8 mouse cellular contexts compared by ENCODE assay signal in the genomic region with DNA sequence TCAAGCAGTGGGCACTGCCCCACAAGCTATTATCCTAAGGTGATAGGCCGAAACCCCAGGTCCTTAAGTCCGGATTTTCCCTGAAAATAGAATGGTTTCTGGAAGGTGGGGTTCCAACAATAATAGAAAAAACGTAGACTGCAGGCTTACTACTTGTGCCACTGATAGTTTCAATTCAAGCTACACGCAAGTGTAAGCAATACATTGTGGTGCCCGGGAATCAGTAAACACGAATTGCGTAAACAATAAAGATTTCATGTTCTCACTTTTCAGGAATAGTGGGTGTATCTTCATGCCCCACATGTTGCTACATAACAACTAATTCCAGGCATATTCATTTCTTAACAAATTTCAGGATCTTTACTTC. TPM values are rescaled to one million over a fixed set of nuclear protein-coding genes. Genes with fewer than 3 reads are reported as not detected.
DNase-seq lines count a peak whose midpoint lies in the region; ATAC-seq and TF ChIP-seq lines count a peak whose summit lies in the region.

No protein-coding gene starts in this region.

- no peak for TF ChIP-seq RAD21 in MEL (IDR thresholded peaks at IDR 0.05; ENCODE audit: low read depth, low read length)

- no peaks in the 10 kb centered on the region for H3K9me3 ChIP-seq in heart, embryonic 16.5 days (replicated peaks; ENCODE audit: control insufficient read depth, low read length)
- no peaks in the 10 kb centered on the region for H3K9me3 ChIP-seq in MEL (replicated peaks; ENCODE audit: insufficient read depth, low read length)
- H3K9me3 ChIP-seq in hindbrain, embryonic 10.5 days, result no peaks in the 10 kb centered on the region
- H3K9me3 ChIP-seq in midbrain, embryonic 10.5 days (replicated peaks), result no peaks in the 10 kb centered on the region

- WGBS in heart, embryonic 16.5 days, result 26% methylated on average over 7 of the region's 7 CpGs
- WGBS in hindbrain, embryonic 10.5 days, result 36% methylated on average over 7 of the region's 7 CpGs
- 30% methylated on average over 7 of the region's 7 CpGs for WGBS in midbrain, embryonic 10.5 days

- no peak for TF ChIP-seq CTCF in MEL (IDR thresholded peaks at IDR 0.05 in 2 of 3, conservative IDR thresholded peaks at IDR 0.05 in 1 of 3; ENCODE audit: control insufficient read depth in 1 of 3, insufficient read depth in 1 of 3, low read depth in 2 of 3, low read length in 3 of 3, poor library complexity in 1 of 3, severe bottlenecking in 1 of 3)

- peaks cover 8% of the 10 kb centered on the region for H3K79me2 ChIP-seq in MEL (ENCODE audit: control insufficient read depth, insufficient read depth, low read length, poor library complexity)

- no peak for TF ChIP-seq POLR2A in MEL (IDR thresholded peaks at IDR 0.05; ENCODE audit: control insufficient read depth in 1 of 2, insufficient read depth in 1 of 2, low read depth in 1 of 2, low read length in 2 of 2, poor library complexity in 1 of 2)

- H3K4me2 ChIP-seq in heart, embryonic 16.5 days (ENCODE audit: low read depth, low read length), result peak overlapping the region; percentile 67

- H3K9ac ChIP-seq in heart, embryonic 16.5 days (ENCODE audit: low read length), result peak overlapping the region; percentile 66
- peak overlapping the region; percentile 41 for H3K9ac ChIP-seq in MEL (ENCODE audit: control insufficient read depth, low read depth, low read length, poor library complexity, severe bottlenecking)

- H3K4me1 ChIP-seq in heart, embryonic 16.5 days (ENCODE audit: control insufficient read depth, insufficient read depth, low read length), result no peaks in the 10 kb centered on the region; the same call in 1 of the 2 replicates
- H3K4me1 ChIP-seq in MEL (ENCODE audit: control insufficient read depth in 1 of 2, insufficient read depth in 2 of 2, low read length in 2 of 2), result peaks cover 0 to 3% of the 10 kb centered on the region in 2 experiments; a peak in 1 of 4 replicates
- H3K4me1 ChIP-seq in hindbrain, embryonic 10.5 days (replicated peaks), result 0 out of 2 replicates have a peak, but pooled peaks cover 6% of the 10 kb centered on the region
- peaks cover 6% of the 10 kb centered on the region for H3K4me1 ChIP-seq in midbrain, embryonic 10.5 days

- H3K4me3 ChIP-seq in heart, embryonic 16.5 days (ENCODE audit: low read length), result peak overlapping the region; percentile 70
- peak overlapping the region; percentile 36 to 70 for H3K4me3 ChIP-seq in MEL (ENCODE audit: control insufficient read depth in 1 of 2, insufficient read depth in 1 of 2, low read depth in 2 of 2, low read length in 2 of 2)
- H3K4me3 ChIP-seq in hindbrain, embryonic 10.5 days, result peak overlapping the region; percentile 68
- H3K4me3 ChIP-seq in midbrain, embryonic 10.5 days, result peak overlapping the region; percentile 66

- DNase-seq in heart, postnatal 4 days, result no peak
- DNase-seq in MEL (ENCODE audit: low read depth, low spot score), result no peak
- no peak for DNase-seq in hindbrain, embryonic 10.5 days (ENCODE audit: low spot score)
- no peak for DNase-seq in midbrain, embryonic 10.5 days (ENCODE audit: low spot score)
- DNase-seq in embryo, embryonic 10 days (ENCODE audit: low spot score), result no peak
- no peak for DNase-seq in frontal cortex, postnatal 36 days (ENCODE audit: low spot score in 2 of 2)
- no peak for DNase-seq in adrenal gland, postnatal 4 days (ENCODE audit: low spot score in 2 of 2)

- no peaks in the 10 kb centered on the region for H3K27me3 ChIP-seq in heart, embryonic 16.5 days (ENCODE audit: control insufficient read depth, insufficient read depth, low read length)
- H3K27me3 ChIP-seq in MEL (ENCODE audit: control insufficient read depth in 1 of 2, insufficient read depth in 2 of 2, low read length in 2 of 2), result no peaks in the 10 kb centered on the region
- peaks cover 12% of the 10 kb centered on the region for H3K27me3 ChIP-seq in hindbrain, embryonic 10.5 days (ENCODE audit: insufficient read depth, poor library complexity, severe bottlenecking)
- H3K27me3 ChIP-seq in midbrain, embryonic 10.5 days (ENCODE audit: low read depth, poor library complexity, severe bottlenecking), result peaks cover 76% of the 10 kb centered on the region

- H3K36me3 ChIP-seq in heart, embryonic 16.5 days (ENCODE audit: control insufficient read depth, insufficient read depth), result no peaks in the 10 kb centered on the region
- peaks cover 0 to 9% of the 10 kb centered on the region in 2 experiments; a peak in 2 of 4 replicates for H3K36me3 ChIP-seq in MEL (ENCODE audit: control insufficient read depth in 1 of 2, insufficient read depth in 2 of 2, low read length in 2 of 2)
- H3K36me3 ChIP-seq in hindbrain, embryonic 10.5 days, result peaks cover 7% of the 10 kb centered on the region; the same call in 1 of the 2 replicates
- peaks cover 15% of the 10 kb centered on the region for H3K36me3 ChIP-seq in midbrain, embryonic 10.5 days

- no peak for ATAC-seq in heart, embryonic 16.5 days (replicated peaks; ENCODE audit: extremely low read depth, insufficient read depth, low FRiP score)

- no peak for TF ChIP-seq EP300 in MEL (IDR thresholded peaks at IDR 0.05; ENCODE audit: low read depth in 1 of 2, low read length in 2 of 2)

- H3K27ac ChIP-seq in heart, embryonic 16.5 days (ENCODE audit: low read length), result peak overlapping the region; percentile 62
- H3K27ac ChIP-seq in MEL (ENCODE audit: control insufficient read depth, low read depth, low read length), result no peak overlapping the region
- peak overlapping the region; percentile 74 for H3K27ac ChIP-seq in hindbrain, embryonic 10.5 days
- H3K27ac ChIP-seq in midbrain, embryonic 10.5 days (replicated peaks), result peak overlapping the region; percentile 76

TF ChIP-seq in MEL, 35 proteins besides CTCF, POLR2A, EP300 and RAD21:
- TF ChIP-seq SMC3 (IDR thresholded peaks at IDR 0.05; ENCODE audit: low read depth, low read length) (no peak), MAZ (IDR thresholded peaks at IDR 0.05; ENCODE audit: low read depth, low read length) (no peak), GATA1 (IDR thresholded peaks at IDR 0.05; ENCODE audit: low read depth, low read length) (no peak), MEF2A (IDR thresholded peaks at IDR 0.05; ENCODE audit: extremely low read depth, insufficient replicate concordance, low read depth, low read length, poor library complexity, severe bottlenecking) (no peak)

RNA-seq across cellular contexts. Expression of a gene that starts 0.4 kb away (rescaled TPM):
- polyA plus RNA-seq in heart, embryonic 16.5 days (2015; fragmentation: Nextera tagmentation; extraction: Ambion mirVana), result 38.8 and 47.8 TPM in 2 replicates
- 10 to 100 TPM; 59.2 to 62.9 TPM for total RNA-seq in heart, postnatal 4 days (2021)
- 22.7 and 24.2 TPM in 2 replicates for total RNA-seq in MEL (2012; rRNA removed)
- polyA plus RNA-seq in MEL (2012; ENCODE audit: insufficient read depth in 1 of 2, insufficient read length in 2 of 2, low read depth in 1 of 2, low replicate concordance in 2 of 2, missing spikeins in 1 of 2), result 10 to 100 TPM in 1 of 2 experiments, not detected in 1; 32.5 TPM
- polyA plus RNA-seq in hindbrain, embryonic 10.5 days (2016; fragmentation: Nextera tagmentation; extraction: Ambion mirVana), result 64.3 and 69.3 TPM in 2 replicates
- 63.8 and 68.5 TPM in 2 replicates for polyA plus RNA-seq in midbrain, embryonic 10.5 days (2016; fragmentation: Nextera tagmentation; extraction: Ambion mirVana)
- total RNA-seq in adrenal gland, postnatal 4 days (2021), result 10 to 100 TPM; 58.5 to 61.6 TPM

RNA-seq across cellular contexts. Expression of a gene that starts 31.5 kb away (rescaled TPM):
- 1.7 TPM in 2 replicates for polyA plus RNA-seq in heart, embryonic 16.5 days (2015; fragmentation: Nextera tagmentation; extraction: Ambion mirVana)
- 10 to 100 TPM; 23.2 to 26.7 TPM for total RNA-seq in heart, postnatal 4 days (2021)
- 12.3 and 13.8 TPM in 2 replicates for total RNA-seq in MEL (2012; rRNA removed)
- 10 to 100 TPM in 1 of 2 experiments, not detected in 1; 18.5 TPM for polyA plus RNA-seq in MEL (2012; ENCODE audit: insufficient read depth in 1 of 2, insufficient read length in 2 of 2, low read depth in 1 of 2, low replicate concordance in 2 of 2, missing spikeins in 1 of 2)
- 1.3 and 2.3 TPM in 2 replicates for polyA plus RNA-seq in hindbrain, embryonic 10.5 days (2016; fragmentation: Nextera tagmentation; extraction: Ambion mirVana)
- 1.1 and 1.7 TPM in 2 replicates for polyA plus RNA-seq in midbrain, embryonic 10.5 days (2016; fragmentation: Nextera tagmentation; extraction: Ambion mirVana)
- 10 to 100 TPM; 32.3 to 36.8 TPM for total RNA-seq in adrenal gland, postnatal 4 days (2021)

RNA-seq across cellular contexts. Expression of a gene that starts 41.0 kb away (rescaled TPM):
- polyA plus RNA-seq in heart, embryonic 16.5 days (2015; fragmentation: Nextera tagmentation; extraction: Ambion mirVana), result 0.33 TPM in 1 of 2 replicates, not detected in the other
- 1 to 10 TPM in 1 of 2 experiments, under 1 TPM in 1; 0.76 to 1.1 TPM for total RNA-seq in heart, postnatal 4 days (2021)
- total RNA-seq in MEL (2012; rRNA removed), result not detected in 2 replicates
- polyA plus RNA-seq in MEL (2012; ENCODE audit: insufficient read depth in 1 of 2, insufficient read length in 2 of 2, low read depth in 1 of 2, low replicate concordance in 2 of 2, missing spikeins in 1 of 2), result not detected
- polyA plus RNA-seq in hindbrain, embryonic 10.5 days (2016; fragmentation: Nextera tagmentation; extraction: Ambion mirVana), result not detected in 2 replicates
- not detected in 2 replicates for polyA plus RNA-seq in midbrain, embryonic 10.5 days (2016; fragmentation: Nextera tagmentation; extraction: Ambion mirVana)
- 1 to 10 TPM in 1 of 2 experiments, under 1 TPM in 1; 0.84 to 1.2 TPM for total RNA-seq in adrenal gland, postnatal 4 days (2021)

RNA-seq across cellular contexts. Expression of a gene that starts 45.3 kb away (rescaled TPM):
- 28.9 and 43.8 TPM in 2 replicates for polyA plus RNA-seq in heart, embryonic 16.5 days (2015; fragmentation: Nextera tagmentation; extraction: Ambion mirVana)
- total RNA-seq in heart, postnatal 4 days (2021), result 10 to 100 TPM; 12.5 to 17.3 TPM
- 1.6 and 1.9 TPM in 2 replicates for total RNA-seq in MEL (2012; rRNA removed)
- polyA plus RNA-seq in MEL (2012; ENCODE audit: insufficient read depth in 1 of 2, insufficient read length in 2 of 2, low read depth in 1 of 2, low replicate concordance in 2 of 2, missing spikeins in 1 of 2), result 1 to 10 TPM in 1 of 2 experiments, not detected in 1; 3.5 TPM
- 4.8 and 5.0 TPM in 2 replicates for polyA plus RNA-seq in hindbrain, embryonic 10.5 days (2016; fragmentation: Nextera tagmentation; extraction: Ambion mirVana)
- 3.0 and 4.1 TPM in 2 replicates for polyA plus RNA-seq in midbrain, embryonic 10.5 days (2016; fragmentation: Nextera tagmentation; extraction: Ambion mirVana)
- total RNA-seq in adrenal gland, postnatal 4 days (2021), result 10 to 100 TPM; 10.4 TPM

RNA-seq across cellular contexts. Expression of a gene that starts 46.0 kb away (rescaled TPM):
- not detected in 2 replicates for polyA plus RNA-seq in heart, embryonic 16.5 days (2015; fragmentation: Nextera tagmentation; extraction: Ambion mirVana)
- not detected for total RNA-seq in heart, postnatal 4 days (2021)
- not detected in 2 replicates for total RNA-seq in MEL (2012; rRNA removed)
- not detected for polyA plus RNA-seq in MEL (2012; ENCODE audit: insufficient read depth in 1 of 2, insufficient read length in 2 of 2, low read depth in 1 of 2, low replicate concordance in 2 of 2, missing spikeins in 1 of 2)
- not detected in 2 replicates for polyA plus RNA-seq in hindbrain, embryonic 10.5 days (2016; fragmentation: Nextera tagmentation; extraction: Ambion mirVana)
- not detected in 2 replicates for polyA plus RNA-seq in midbrain, embryonic 10.5 days (2016; fragmentation: Nextera tagmentation; extraction: Ambion mirVana)
- not detected for total RNA-seq in adrenal gland, postnatal 4 days (2021)
